Mouse (Mus musculus): ENCODE measurements at regions not wholly inside any gene's neighbourhood (a gene's known extent, or its start where the extent isn't known, plus 50 kb on each side); places are given as distances from the start of the nearest gene placed in this dataset.
"Not testable (repeated sequence)": the region's sequence is repeated elsewhere in the genome, so short reads cannot be mapped to it uniquely, and the experiment has no call there.

- no peak for DNase-seq (ENCODE audit: low spot score in 2 of 2)
These were observed 116.0 kb upstream of the Ghr start for GRCm38 (mm10) chr15:3699234-3699814.

DNA sequence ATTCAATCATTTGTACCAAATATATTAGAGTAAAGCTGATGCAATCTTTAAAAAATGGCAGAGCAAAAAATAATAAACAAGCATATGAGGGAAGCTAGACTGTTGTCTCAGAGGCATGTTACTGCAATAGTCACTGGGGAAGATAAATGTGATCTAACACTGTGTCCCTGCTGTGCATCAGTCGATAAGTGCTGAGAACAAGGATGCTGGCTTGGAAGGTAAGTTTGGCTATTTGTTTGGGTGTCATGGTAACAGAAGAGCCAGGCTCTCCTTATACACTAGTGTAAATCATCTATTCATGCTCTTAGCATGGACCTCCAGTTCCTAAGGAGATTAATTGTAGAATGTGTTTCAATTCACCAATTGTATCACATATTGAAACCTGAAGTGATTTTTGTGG lies 102.0 kb upstream of the Ghr start:
- DNase-seq (ENCODE audit: low spot score in 2 of 2): no peak

- DNase-seq (ENCODE audit: low spot score in 2 of 2): not testable (repeated sequence)
These were observed 93.7 kb upstream of the Ghr start for GRCm38 (mm10) chr15:3677026-3677425.

GRCm38 (mm10) chr15:3672586-3672985 lies 89.3 kb upstream of the Ghr start:
- no peak for DNase-seq (ENCODE audit: low spot score in 2 of 2)

DNA sequence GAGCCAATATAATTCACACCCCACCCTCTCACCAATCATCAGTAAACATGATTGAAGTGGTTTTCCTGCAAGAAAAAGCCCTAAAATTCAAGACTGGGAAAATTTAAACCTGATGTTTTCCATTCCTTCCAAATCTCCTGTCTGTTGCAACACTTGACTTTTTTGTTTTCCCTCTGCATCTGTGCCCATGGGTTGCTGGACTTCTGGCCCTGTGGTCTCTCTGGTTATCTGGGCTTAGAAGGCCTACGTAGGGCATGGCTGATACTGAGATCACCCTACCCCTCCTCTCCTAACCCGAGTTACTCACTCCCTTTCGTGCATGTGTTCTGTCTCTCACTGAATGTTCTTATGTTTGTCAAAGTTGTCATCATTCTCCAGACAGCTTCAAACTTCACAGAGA lies 87.9 kb upstream of the Ghr start:
- no peak for DNase-seq (ENCODE audit: low spot score in 2 of 2)

DNA sequence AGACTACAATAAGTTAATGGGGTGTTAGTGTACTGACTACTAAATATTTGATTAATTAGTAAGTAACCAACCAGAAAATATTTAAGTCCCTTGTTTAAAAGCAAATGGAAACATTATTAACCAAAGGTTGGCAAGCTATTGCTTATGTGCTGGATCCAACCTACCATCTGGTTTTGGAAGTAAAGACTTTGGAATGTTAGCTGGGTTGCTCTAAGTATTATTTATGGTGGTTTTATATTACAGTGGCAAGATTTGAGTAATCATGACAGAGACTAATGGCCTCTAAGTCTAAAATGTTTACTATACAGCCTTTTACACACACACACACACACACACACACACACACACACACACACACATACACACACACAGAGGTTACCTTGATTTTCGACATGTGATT lies 86.1 kb upstream of the Ghr start:
- DNase-seq (ENCODE audit: low spot score in 2 of 2): no peak

GRCm38 (mm10) chr15:3668863-3669262 lies 85.6 kb upstream of the Ghr start:
- no peak for DNase-seq (ENCODE audit: low spot score in 2 of 2)

DNA sequence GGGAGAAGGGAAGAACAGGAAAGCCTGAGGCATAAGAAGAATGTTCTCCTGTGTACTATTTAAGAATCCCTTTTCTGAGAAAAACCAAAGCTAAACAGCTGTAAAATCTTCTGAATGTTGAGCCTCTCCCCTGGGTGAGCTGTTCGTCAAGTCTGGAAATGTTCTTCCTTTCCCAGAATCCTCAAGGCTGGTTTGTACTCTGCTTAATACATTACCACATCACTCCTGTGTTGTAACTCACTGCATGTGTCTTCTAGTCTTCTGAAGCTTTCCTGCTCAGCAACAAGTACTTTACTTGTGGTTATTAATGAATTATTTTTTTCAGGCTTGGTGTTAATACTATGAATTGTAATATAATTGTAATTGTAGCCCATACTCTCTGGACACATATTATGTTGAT lies 65.4 kb upstream of the Ghr start:
- no peak for DNase-seq (ENCODE audit: low spot score in 2 of 2)

DNA sequence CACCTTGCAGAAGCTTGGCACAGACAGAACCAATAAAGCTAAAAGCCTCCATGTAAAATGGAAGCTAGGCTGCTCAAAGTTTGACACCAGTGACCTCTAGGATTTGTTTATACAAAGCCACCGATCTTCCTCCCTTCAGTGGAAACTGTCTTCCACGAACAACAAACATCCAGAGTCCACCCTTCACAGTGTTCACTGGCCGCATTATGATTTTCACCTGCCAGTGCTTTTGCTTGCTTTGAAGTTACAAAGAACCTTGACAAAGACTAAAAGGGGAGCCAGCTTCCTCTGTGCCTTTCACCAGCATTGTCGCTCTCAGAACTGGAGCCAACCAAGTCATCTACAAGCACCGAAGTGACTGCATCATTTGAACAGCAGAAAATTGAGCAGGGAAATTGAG lies 56.8 kb upstream of the Ghr start:
- DNase-seq (ENCODE audit: low spot score in 2 of 2): no peak
